ENCODE assay signal across 37 mouse cellular contexts in the genomic region with DNA sequence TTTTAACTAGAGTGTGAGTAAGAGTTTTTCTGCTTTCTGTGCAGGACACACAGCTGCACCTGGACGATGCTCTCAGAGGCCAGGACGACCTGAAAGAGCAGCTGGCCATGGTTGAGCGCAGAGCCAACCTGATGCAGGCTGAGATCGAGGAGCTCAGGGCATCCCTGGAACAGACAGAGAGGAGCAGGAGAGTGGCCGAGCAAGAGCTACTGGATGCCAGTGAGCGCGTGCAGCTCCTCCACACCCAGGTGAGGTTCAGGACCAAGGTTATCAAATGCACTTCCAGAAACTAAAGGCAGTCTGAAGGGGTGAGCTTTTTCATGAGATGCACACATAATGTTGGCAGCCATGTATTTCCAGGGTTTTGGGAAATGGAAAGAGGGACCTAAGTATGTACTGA. TPM values are rescaled to one million over a fixed set of nuclear protein-coding genes. Genes with fewer than 3 reads are reported as not detected.
"Had no signal": no experiment of that assay in that cellular context is flagged by ENCODE, and none has a peak within 500 bp of the region (broad histone marks: within the 10 kb centered on the region; RNA-seq: fewer than 3 reads in every experiment).

No protein-coding gene starts in this region.

- H3K27me3 ChIP-seq: limb, embryonic 12.5 days; limb, embryonic 13.5 days; limb, embryonic 15.5 days; liver, embryonic 12.5 days; liver, embryonic 13.5 days; liver, embryonic 15.5 days; lung, embryonic 15.5 days; megakaryocyte, embryonic 14.5 days; midbrain, embryonic 12.5 days; midbrain, embryonic 13.5 days; midbrain, embryonic 15.5 days; neural tube, embryonic 12.5 days had no signal

- H3K36me3 ChIP-seq: limb, embryonic 12.5 days; limb, embryonic 13.5 days; limb, embryonic 15.5 days; liver, embryonic 12.5 days; liver, embryonic 13.5 days; liver, embryonic 15.5 days; lung, embryonic 15.5 days; midbrain, embryonic 10.5 days; midbrain, embryonic 12.5 days; midbrain, embryonic 13.5 days; midbrain, embryonic 15.5 days; neural tube, embryonic 12.5 days had no signal

- H3K9me3 ChIP-seq: limb, embryonic 12.5 days; limb, embryonic 13.5 days; limb, embryonic 15.5 days; liver, embryonic 12.5 days; liver, embryonic 13.5 days; liver, embryonic 15.5 days; lung, embryonic 15.5 days; megakaryocyte, embryonic 14.5 days; midbrain, embryonic 10.5 days; midbrain, embryonic 12.5 days; midbrain, embryonic 13.5 days; midbrain, embryonic 15.5 days; neural tube, embryonic 12.5 days had no signal

- ATAC-seq: liver, embryonic 12.5 days; liver, postnatal 0 days; lung, postnatal 0 days; midbrain, embryonic 13.5 days; midbrain, embryonic 15.5 days; midbrain, embryonic 16.5 days had no signal

- H3K4me3 ChIP-seq: limb, embryonic 12.5 days; limb, embryonic 13.5 days; limb, embryonic 15.5 days; liver, embryonic 12.5 days; liver, embryonic 13.5 days; liver, embryonic 15.5 days; lung, embryonic 15.5 days; megakaryocyte, embryonic 14.5 days; midbrain, embryonic 10.5 days; midbrain, embryonic 12.5 days; midbrain, embryonic 13.5 days; midbrain, embryonic 15.5 days; myocyte; neural tube, embryonic 12.5 days had no signal

- H3K4me2 ChIP-seq: limb, embryonic 12.5 days; limb, embryonic 13.5 days; limb, embryonic 15.5 days; liver, embryonic 11.5 days; liver, embryonic 12.5 days; liver, embryonic 13.5 days; liver, embryonic 15.5 days; lung, embryonic 14.5 days; lung, embryonic 15.5 days; midbrain, embryonic 11.5 days; midbrain, embryonic 12.5 days; midbrain, embryonic 13.5 days; midbrain, embryonic 15.5 days; neural tube, embryonic 12.5 days had no signal

- H3K27ac ChIP-seq: limb, embryonic 12.5 days; limb, embryonic 13.5 days; limb, embryonic 15.5 days; liver, embryonic 12.5 days; liver, embryonic 13.5 days; liver, embryonic 14.5 days; liver, embryonic 15.5 days; lung, embryonic 15.5 days; macrophage; midbrain, embryonic 10.5 days; midbrain, embryonic 12.5 days; midbrain, embryonic 13.5 days; midbrain, embryonic 15.5 days; neural tube, embryonic 12.5 days had no signal

- H3K4me1 ChIP-seq: limb, embryonic 12.5 days; limb, embryonic 13.5 days; limb, embryonic 15.5 days; liver, embryonic 12.5 days; liver, embryonic 13.5 days; liver, embryonic 15.5 days; lung, embryonic 15.5 days; megakaryocyte, embryonic 14.5 days; midbrain, embryonic 10.5 days; midbrain, embryonic 12.5 days; midbrain, embryonic 13.5 days; midbrain, embryonic 15.5 days; neural tube, embryonic 12.5 days had no signal

- H3K9ac ChIP-seq: limb, embryonic 12.5 days; limb, embryonic 13.5 days; limb, embryonic 15.5 days; liver, embryonic 12.5 days; liver, embryonic 13.5 days; liver, embryonic 14.5 days; liver, embryonic 15.5 days; liver, postnatal 0 days; lung, embryonic 14.5 days; lung, embryonic 15.5 days; midbrain, embryonic 12.5 days; midbrain, embryonic 13.5 days; midbrain, embryonic 15.5 days; neural tube, embryonic 12.5 days had no signal

- DNase-seq: left cerebral cortex, postnatal 4 days; liver; liver, embryonic 13.5 days; liver, postnatal 0 days; lung, adult 18-20 months; lung, adult 2 months; lung, embryonic 14.5 days; lung, postnatal 10 days; lung, postnatal 14 days; lung, postnatal 36 days; lung, postnatal 4 days; midbrain, embryonic 14.5 days had no signal

RNA-seq across cellular contexts. Expression of a gene that starts 19.2 kb away (rescaled TPM):
- total RNA-seq: megakaryocyte progenitor cell, adult 5-6 weeks; megakaryocyte, adult 5-6 weeks; megakaryocyte-erythroid progenitor cell, adult 5-6 weeks; monocyte, adult 5-6 weeks had no signal
- polyA plus RNA-seq: liver, adult 2 months; liver, embryonic 11.5 days; liver, embryonic 12.5 days; liver, embryonic 13.5 days; liver, embryonic 14.5 days; liver, postnatal 0 days; lung, embryonic 14.5 days; lung, embryonic 16.5 days; lung, postnatal 0 days; macrophage; midbrain, embryonic 10.5 days; midbrain, embryonic 11.5 days; midbrain, embryonic 13.5 days had no signal

RNA-seq across cellular contexts. Expression of a gene that starts 19.9 kb away (rescaled TPM):
- total RNA-seq: liver, adult 2 months; megakaryocyte progenitor cell, adult 5-6 weeks; megakaryocyte, adult 5-6 weeks; megakaryocyte-erythroid progenitor cell, adult 5-6 weeks; monocyte, adult 5-6 weeks had no signal
- polyA plus RNA-seq: liver, adult 2 months; liver, embryonic 11.5 days; macrophage; midbrain, embryonic 10.5 days; midbrain, embryonic 11.5 days had no signal

RNA-seq across cellular contexts. Expression of a gene that starts 57.2 kb away (rescaled TPM):
- total RNA-seq: megakaryocyte progenitor cell, adult 5-6 weeks; megakaryocyte, adult 5-6 weeks; megakaryocyte-erythroid progenitor cell, adult 5-6 weeks; monocyte, adult 5-6 weeks had no signal
- polyA plus RNA-seq: liver, adult 2 months; lung, embryonic 14.5 days; lung, embryonic 16.5 days; lung, postnatal 0 days; macrophage; midbrain, embryonic 10.5 days; midbrain, embryonic 11.5 days; midbrain, embryonic 12.5 days; midbrain, embryonic 13.5 days; neural tube, embryonic 12.5 days had no signal
